Mouse (Mus musculus) heart, embryonic 13.5 days (tissue): ENCODE data around the gene Robo4. TPM values are rescaled to one million over a fixed set of nuclear protein-coding genes. Genes with fewer than 3 reads are reported as not detected.
A peak's percentile ranks its signal among the peaks of the same experiment; 100 is the strongest.

Experiments used
- ATAC-seq: fragments of 200-750 bp; cut with Nextera tagmentation; 2 replicates; pipeline ENCODE4 v1.8.0; 2017; ENCODE audit warnings: moderate TSS enrichment; ENCODE audit not compliant: insufficient number of reproducible peaks, low FRiP score, low TSS enrichment; ENCODE audit errors: extremely low read depth
- H3K27ac ChIP-seq: fragments of 300-500 bp; sonication (generic); replicated peaks from 2 replicates; pipeline ENCODE4 v1.5.1; 2015; ENCODE audit warnings: moderate library complexity, mild to moderate bottlenecking, inconsistent platforms
- H3K27me3 ChIP-seq: fragments of 300-500 bp; sonication (generic); replicated peaks from 2 replicates; pipeline ENCODE4 v1.6.1; 2015; ENCODE audit warnings: mild to moderate bottlenecking, inconsistent platforms
- H3K36me3 ChIP-seq: fragments of 300-500 bp; sonication (generic); 2 replicates; pipeline ENCODE4 v1.6.1; 2015; ENCODE audit warnings: mild to moderate bottlenecking, inconsistent platforms
- H3K4me1 ChIP-seq: fragments of 300-500 bp; sonication (generic); 2 replicates; pipeline ENCODE4 v1.6.1; 2015; ENCODE audit warnings: inconsistent platforms
- H3K4me2 ChIP-seq: fragments of 300-500 bp; sonication (generic); 2 replicates; pipeline ENCODE4 v1.6.1; 2015; ENCODE audit warnings: inconsistent platforms, mild to moderate bottlenecking, moderate library complexity
- H3K4me3 ChIP-seq: fragments of 300-500 bp; sonication (generic); 2 replicates; pipeline ENCODE4 v1.5.1; 2015; ENCODE audit warnings: moderate library complexity, mild to moderate bottlenecking, inconsistent platforms
- H3K9ac ChIP-seq: fragments of 300-500 bp; sonication (generic); 2 replicates; pipeline ENCODE4 v1.6.1; 2015; ENCODE audit warnings: inconsistent platforms, mild to moderate bottlenecking, moderate library complexity
- H3K9me3 ChIP-seq: fragments of 300-500 bp; sonication (generic); 2 replicates; pipeline ENCODE4 v1.6.1; 2016; ENCODE audit warnings: inconsistent platforms
- WGBS: fragments of 180-500 bp; shearing (Covaris S2); methylation state at CpG from one replicate; pipeline ENCODE4 v1.1.7; 2015; ENCODE audit warnings: mixed read lengths; 5-methylcytosine and 5-hydroxymethylcytosine counted together
- polyA plus RNA-seq: library from polyadenylated mRNA; unstranded; fragments of >200 nt; fragmentation: Nextera tagmentation; extraction: Ambion mirVana; gene quantifications from 2 replicates; pipeline ENCODE4 v1.2.1, GENCODE M21; 2015

The Robo4 gene
- polyA plus RNA-seq, 1 experiment from 2014 or later = 8.8 TPM

DNA sequence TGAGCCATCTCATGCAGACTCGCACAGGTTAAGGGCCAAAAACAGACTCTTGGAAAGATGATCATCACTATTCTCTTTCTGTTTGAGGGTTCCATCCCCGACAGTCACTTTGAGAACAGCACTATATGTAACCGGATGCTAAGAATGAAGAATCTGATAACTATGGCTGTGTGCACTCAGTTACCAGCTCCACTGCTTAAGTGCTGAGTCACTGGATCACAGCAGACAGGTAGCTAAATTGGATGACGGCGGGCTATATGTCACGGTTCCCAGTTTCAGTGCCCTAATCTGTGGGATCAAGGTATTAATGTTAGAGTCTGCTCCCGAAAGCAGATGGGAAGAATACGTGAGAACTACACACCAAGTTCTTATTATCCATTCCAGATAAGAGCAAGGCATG is 54.2 kb downstream of the Robo4 start:
- Histone ChIP-seq H3K27me3 (peaks cover 99% of the 10 kb centered on the region), H3K9me3 (no peaks in the 10 kb centered on the region), H3K9ac (no peak overlapping the region), H3K4me3 (no peak overlapping the region), H3K27ac (no peak overlapping the region), H3K4me2 (peak overlapping the region; percentile 73), H3K36me3 (no peaks in the 10 kb centered on the region), H3K4me1 (peaks cover 31% of the 10 kb centered on the region)
- WGBS = 3% methylated on average over 8 of the region's 8 CpGs
- no peak for ATAC-seq

DNA sequence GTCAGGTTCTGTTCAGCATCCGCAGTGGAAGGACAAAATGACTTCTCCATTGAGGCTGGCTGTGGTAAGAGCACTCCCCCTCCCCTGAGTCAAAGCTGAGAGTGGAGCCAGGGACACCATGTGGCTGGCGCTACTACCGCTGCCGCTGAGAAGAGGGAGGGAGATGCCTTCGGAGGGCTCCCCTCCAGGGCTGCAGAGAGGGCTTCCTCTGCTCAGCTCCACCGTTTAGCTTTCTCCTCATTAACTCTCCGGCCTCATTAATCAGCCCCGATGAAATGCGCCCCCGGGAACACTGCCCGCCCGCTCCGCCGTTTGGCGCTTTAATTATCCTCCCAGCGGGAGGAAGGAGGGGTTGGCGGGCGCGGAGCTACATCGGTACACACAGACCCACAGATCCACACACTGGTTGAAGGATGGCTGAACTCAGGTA is 54.8 kb downstream of the Robo4 start:
- peak overlapping the region; percentile 48 for H3K4me3 ChIP-seq
- peaks cover 31% of the 10 kb centered on the region for H3K4me1 ChIP-seq
- no peak for ATAC-seq
- no peaks in the 10 kb centered on the region for H3K9me3 ChIP-seq
- WGBS = under 1% methylated on average over 20 of the region's 20 CpGs
- H3K4me2 ChIP-seq = peak overlapping the region; percentile 73
- no peak overlapping the region for H3K27ac ChIP-seq
- H3K36me3 ChIP-seq = no peaks in the 10 kb centered on the region
- peak overlapping the region; percentile 42; the same call in 1 of the 2 replicates for H3K9ac ChIP-seq
- H3K27me3 ChIP-seq = peaks cover 99% of the 10 kb centered on the region

- Histone ChIP-seq H3K27me3 (peaks cover 99% of the 10 kb centered on the region), H3K9ac (no peak overlapping the region; the same call in 1 of the 2 replicates), H3K9me3 (no peaks in the 10 kb centered on the region), H3K4me2 (peak overlapping the region; percentile 73), H3K27ac (no peak overlapping the region), H3K4me3 (no peak overlapping the region), H3K36me3 (no peaks in the 10 kb centered on the region), H3K4me1 (peaks cover 31% of the 10 kb centered on the region)
- WGBS = 57% methylated on average over 1 of the region's 1 CpGs
- ATAC-seq = no peak
Measured at GRCm38 (mm10) chr9:37457151-37457550, 55.5 kb downstream of the Robo4 start.

GRCm38 (mm10) chr9:37459665-37460042 is 58.0 kb downstream of the Robo4 start:
- WGBS = 1% methylated on average over 9 of the region's 9 CpGs
- Histone ChIP-seq H3K4me1 (peaks cover 31% of the 10 kb centered on the region), H3K27ac (no peak overlapping the region), H3K9ac (0 out of 2 replicates have a peak overlapping the region, but pooled peaks have one; percentile 70), H3K4me3 (peak overlapping the region; percentile 59), H3K27me3 (peaks cover 86% of the 10 kb centered on the region), H3K4me2 (peak overlapping the region; percentile 95), H3K36me3 (no peaks in the 10 kb centered on the region), H3K9me3 (no peaks in the 10 kb centered on the region)
- ATAC-seq = no peak

- Histone ChIP-seq H3K9ac (peak overlapping the region; percentile 70), H3K36me3 (no peaks in the 10 kb centered on the region), H3K9me3 (no peaks in the 10 kb centered on the region), H3K4me1 (peaks cover 31% of the 10 kb centered on the region), H3K4me3 (peak overlapping the region; percentile 59), H3K4me2 (peak overlapping the region; percentile 95), H3K27me3 (peaks cover 80% of the 10 kb centered on the region), H3K27ac (no peak overlapping the region)
- ATAC-seq = no peak
- under 1% methylated on average over 81 of the region's 81 CpGs for WGBS
Measured at GRCm38 (mm10) chr9:37460043-37460960, 58.6 kb downstream of the Robo4 start.

- Histone ChIP-seq H3K27me3 (peaks cover 73% of the 10 kb centered on the region), H3K36me3 (no peaks in the 10 kb centered on the region), H3K4me3 (peak overlapping the region; percentile 59), H3K4me2 (peak overlapping the region; percentile 95), H3K9ac (peak overlapping the region; percentile 70; the same call in 1 of the 2 replicates), H3K27ac (no peak overlapping the region), H3K4me1 (peaks cover 28% of the 10 kb centered on the region), H3K9me3 (no peaks in the 10 kb centered on the region)
- no peak for ATAC-seq
- WGBS = 6% methylated on average over 5 of the region's 5 CpGs
Measured at GRCm38 (mm10) chr9:37460961-37461340, 59.3 kb downstream of the Robo4 start.

DNA sequence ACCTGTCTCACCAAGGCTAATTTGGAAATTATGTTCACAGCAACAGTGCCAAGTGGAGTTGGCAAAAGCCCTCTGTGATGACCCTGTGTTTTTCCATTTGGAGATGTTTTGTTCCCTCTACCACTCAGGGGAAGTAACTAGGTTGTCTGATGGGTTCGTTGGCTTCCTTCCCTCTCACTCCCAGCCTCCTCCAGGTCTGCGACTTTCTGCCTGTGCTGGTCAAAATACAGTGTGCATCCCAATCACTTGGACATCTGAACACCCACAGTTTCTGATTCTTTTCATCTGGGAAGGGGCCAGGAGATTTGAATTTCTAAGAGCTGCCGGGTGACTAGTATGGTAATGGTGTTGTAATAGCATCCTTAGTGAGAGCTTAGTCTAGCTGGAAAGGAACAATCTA is 59.9 kb downstream of the Robo4 start:
- no peaks in the 10 kb centered on the region for H3K9me3 ChIP-seq
- no peak overlapping the region for H3K9ac ChIP-seq
- no peak for ATAC-seq
- peaks cover 67% of the 10 kb centered on the region for H3K27me3 ChIP-seq
- peaks cover 22% of the 10 kb centered on the region for H3K4me1 ChIP-seq
- H3K4me3 ChIP-seq = no peak overlapping the region
- H3K36me3 ChIP-seq = no peaks in the 10 kb centered on the region
- H3K4me2 ChIP-seq = no peak overlapping the region
- H3K27ac ChIP-seq = no peak overlapping the region
- 17% methylated on average over 3 of the region's 3 CpGs for WGBS

DNA sequence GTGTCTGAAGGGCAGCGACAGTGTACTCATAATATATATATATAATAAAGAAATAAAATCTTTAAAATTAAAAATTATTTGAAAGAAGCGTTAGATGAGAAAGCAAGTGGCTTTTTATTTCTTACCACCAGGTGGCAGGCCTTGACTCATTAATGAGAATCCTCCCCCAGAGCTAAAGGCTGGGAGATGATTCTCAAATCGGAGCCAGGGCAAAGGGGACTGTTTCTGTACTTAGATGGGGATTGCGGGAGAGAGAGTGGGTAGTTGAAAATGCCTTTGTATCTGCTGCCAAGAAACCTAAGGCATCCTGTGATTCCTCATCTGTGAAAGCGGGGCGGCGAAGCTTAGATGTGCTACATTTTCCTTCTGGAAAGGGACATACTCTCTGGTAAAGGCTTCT is 61.1 kb downstream of the Robo4 start:
- H3K9ac ChIP-seq = no peak overlapping the region
- no peak overlapping the region for H3K4me3 ChIP-seq
- no peaks in the 10 kb centered on the region for H3K9me3 ChIP-seq
- H3K27ac ChIP-seq = no peak overlapping the region
- ATAC-seq = no peak
- 16% methylated on average over 7 of the region's 7 CpGs for WGBS
- no peaks in the 10 kb centered on the region for H3K36me3 ChIP-seq
- H3K27me3 ChIP-seq = peaks cover 55% of the 10 kb centered on the region
- no peak overlapping the region for H3K4me2 ChIP-seq
- H3K4me1 ChIP-seq = peaks cover 13% of the 10 kb centered on the region

Other genes starting within 250 kb of the Robo4 start
- gene Tmem218, start 193.7 kb upstream of the Robo4 start, polyA plus RNA-seq = 7.5 and 8.7 TPM in 2 replicates
- 1.3 and 1.4 TPM in 2 replicates for gene Slc37a2, start 146.2 kb upstream of the Robo4 start, polyA plus RNA-seq
- gene Ccdc15, start 53.5 kb upstream of the Robo4 start, polyA plus RNA-seq = 3.6 and 4.7 TPM in 2 replicates
- 0.07 TPM in 1 of 2 replicates, not detected in the other for gene Hepacam, start 34.5 kb upstream of the Robo4 start, polyA plus RNA-seq
- gene Robo3, start 31.3 kb downstream of the Robo4 start, polyA plus RNA-seq = 0.14 and 0.17 TPM in 2 replicates
- 14.3 and 14.7 TPM in 2 replicates for gene Msantd2, start 87.4 kb downstream of the Robo4 start, polyA plus RNA-seq
- 69.9 and 76.5 TPM in 2 replicates for gene Esam, start 126.2 kb downstream of the Robo4 start, polyA plus RNA-seq
- 1.4 and 1.6 TPM in 2 replicates for gene Vsig2, start 137.4 kb downstream of the Robo4 start, polyA plus RNA-seq
- 5.5 and 5.8 TPM in 2 replicates for gene Nrgn, start 151.0 kb downstream of the Robo4 start, polyA plus RNA-seq
- gene Siae, start 153.8 kb downstream of the Robo4 start, polyA plus RNA-seq = 9.6 and 10.1 TPM in 2 replicates
- gene Spa17, start 211.8 kb downstream of the Robo4 start, polyA plus RNA-seq = 4.3 and 8.2 TPM in 2 replicates